8 mouse cellular contexts compared by ENCODE assay signal in the genomic region with DNA sequence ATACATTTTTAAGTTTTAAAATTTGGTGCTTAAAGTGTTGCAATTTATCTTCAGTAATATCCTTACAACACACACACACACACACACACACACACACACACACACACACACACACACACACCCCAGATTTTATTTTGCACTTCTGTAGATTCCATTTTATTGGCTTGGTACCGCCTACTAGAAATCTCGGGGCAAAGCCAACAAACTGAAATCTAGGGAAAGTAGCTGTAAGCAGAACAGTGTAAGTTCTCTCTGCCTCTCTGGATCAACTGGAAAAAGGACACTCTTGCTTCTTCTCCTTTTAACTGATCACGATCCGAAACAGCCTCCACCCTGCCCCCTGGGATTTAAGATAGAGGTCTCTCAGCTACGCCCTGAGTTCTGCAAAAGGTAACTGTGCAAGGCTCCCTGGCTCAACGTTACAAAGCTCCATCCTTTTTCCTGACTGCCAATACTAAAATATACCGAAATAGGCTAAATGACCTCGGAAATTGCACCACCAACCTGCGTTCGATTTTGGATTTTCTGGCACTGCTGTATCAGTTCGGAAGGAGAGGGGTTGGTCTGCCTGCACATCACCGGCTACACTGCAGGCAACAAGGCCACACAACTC.
DNase-seq lines count a peak whose midpoint lies in the region; ATAC-seq and TF ChIP-seq lines count a peak whose summit lies in the region.

No protein-coding gene starts in this region.

- no peak overlapping the region for H3K9ac ChIP-seq in limb, embryonic 11.5 days (ENCODE audit: low read length)
- H3K9ac ChIP-seq in stomach, postnatal 0 days (ENCODE audit: low read length) = 0 out of 2 replicates have a peak overlapping the region, but pooled peaks have one; percentile 14

- ATAC-seq in limb, embryonic 11.5 days (ENCODE audit: insufficient number of reproducible peaks, low FRiP score, low TSS enrichment, low read depth) = no peak
- no peak for ATAC-seq in stomach, postnatal 0 days (ENCODE audit: low FRiP score, low TSS enrichment)

- peak; percentile 9 for DNase-seq in adrenal gland, postnatal 14 days
- no peak for DNase-seq in adrenal gland, postnatal 4 days (ENCODE audit: low spot score in 2 of 2)
- DNase-seq in right cerebral cortex, adult 18-20 months = peak; percentile 29
- DNase-seq in right cerebral cortex, postnatal 4 days = no peak
- DNase-seq in limb, embryonic 11.5 days (ENCODE audit: low spot score) = no peak
- no peak for DNase-seq in stomach, postnatal 0 days (ENCODE audit: low spot score)
- DNase-seq in urinary bladder, postnatal 36 days (ENCODE audit: low spot score in 2 of 2) = no peak
- no peak for DNase-seq in ovary, postnatal 36 days (ENCODE audit: low spot score)

- H3K36me3 ChIP-seq in limb, embryonic 11.5 days (ENCODE audit: control insufficient read depth, insufficient read depth, low read length) = no peaks in the 10 kb centered on the region
- H3K36me3 ChIP-seq in stomach, postnatal 0 days (ENCODE audit: control insufficient read depth, insufficient read depth, low read length) = no peaks in the 10 kb centered on the region

- 0 out of 2 replicates have a peak, but pooled peaks cover 3% of the 10 kb centered on the region for H3K27me3 ChIP-seq in limb, embryonic 11.5 days (ENCODE audit: control insufficient read depth, insufficient read depth, low read length)
- no peaks in the 10 kb centered on the region for H3K27me3 ChIP-seq in stomach, postnatal 0 days (ENCODE audit: control insufficient read depth, insufficient read depth, low read length)

- H3K4me3 ChIP-seq in limb, embryonic 11.5 days (ENCODE audit: low read depth, low read length) = no peak overlapping the region
- peak overlapping the region; percentile 13; the same call in 1 of the 2 replicates for H3K4me3 ChIP-seq in stomach, postnatal 0 days (ENCODE audit: low read depth, low read length)

- peak overlapping the region; percentile 97; the same call in 1 of the 2 replicates for H3K4me2 ChIP-seq in limb, embryonic 11.5 days (ENCODE audit: low read depth, severe bottlenecking)
- peak overlapping the region; percentile 38 for H3K4me2 ChIP-seq in stomach, postnatal 0 days (replicated peaks; ENCODE audit: low read depth)

- no peaks in the 10 kb centered on the region for H3K9me3 ChIP-seq in limb, embryonic 11.5 days (ENCODE audit: control insufficient read depth, low read length)
- no peaks in the 10 kb centered on the region for H3K9me3 ChIP-seq in stomach, postnatal 0 days (ENCODE audit: control insufficient read depth, low read length)

- H3K4me1 ChIP-seq in limb, embryonic 11.5 days (ENCODE audit: control insufficient read depth, insufficient read depth, low read length) = no peaks in the 10 kb centered on the region; the same call in 1 of the 2 replicates
- H3K4me1 ChIP-seq in stomach, postnatal 0 days (replicated peaks; ENCODE audit: control insufficient read depth, insufficient read depth) = no peaks in the 10 kb centered on the region

- no peak for TF ChIP-seq EP300 in stomach, postnatal 0 days (optimal IDR thresholded peaks at IDR 0.05)

- TF ChIP-seq CTCF in stomach, postnatal 0 days (IDR thresholded peaks at IDR 0.05; ENCODE audit: low read depth) = no peak

- no peak overlapping the region for H3K27ac ChIP-seq in limb, embryonic 11.5 days (replicated peaks; ENCODE audit: low read depth, low read length)
- peak overlapping the region; percentile 90 for H3K27ac ChIP-seq in stomach, postnatal 0 days (replicated peaks)

- 50% methylated on average over 12 of the region's 12 CpGs for WGBS in limb, embryonic 11.5 days
- WGBS in stomach, postnatal 0 days = 59% methylated on average over 12 of the region's 12 CpGs

Comparison
In these comparisons a context has a peak if more than half of its experiments do, and no peak if none do; other contexts are left out.
1. DNase-seq: peak in adrenal gland, postnatal 14 days (single experiment) and right cerebral cortex, adult 18-20 months (single experiment); none in adrenal gland, postnatal 4 days (0 of 2), right cerebral cortex, postnatal 4 days (single experiment), limb, embryonic 11.5 days (single experiment), stomach, postnatal 0 days (single experiment), urinary bladder, postnatal 36 days (0 of 2) and ovary, postnatal 36 days (single experiment).